Mouse (Mus musculus) heart, postnatal 14 days (tissue): ENCODE measurements around the gene Rela. TPM values are rescaled to one million over a fixed set of nuclear protein-coding genes. Genes with fewer than 3 reads are reported as not detected.

Experiments used
- DNase-seq, 2 experiments: peaks; one replicate each; pipeline ENCODE4 v3.0.0; 2021 to 2022
- intact Hi-C: fragments of 180-260 bp; cut with DNase I; formaldehyde crosslinking; loops from one replicate; pipeline ENCODE4 v1.15.1; 2025
- long read RNA-seq, 2 experiments: library from polyadenylated mRNA; stranded (forward); transcript quantifications; one replicate each; pipeline ENCODE4 v2.0.0; 2021
- total RNA-seq, 2 experiments: library from RNA; stranded (reverse); gene quantifications; 2 replicates each; pipeline ENCODE4 v1.2.3; 2021

Gene Rela
- total RNA-seq, result 10 to 100 TPM; 25.8 to 29.9 TPM
- long read RNA-seq, experiment 1, transcript Rela-201 (11 exons, 2,716 nt), result major isoform, 16 of 24 reads
- long read RNA-seq, experiment 1, partial matches to known transcripts, result 6 of 24 reads
- long read RNA-seq, experiment 1, other reads (novel, unspliced or antisense), result 1 of 24 reads
- long read RNA-seq, experiment 2, transcript Rela-201 (11 exons, 2,716 nt), result major isoform, 17 of 23 reads
- long read RNA-seq, experiment 2, partial matches to known transcripts, result 4 of 23 reads
- long read RNA-seq, experiment 2, other reads (novel, unspliced or antisense), result 0 of 23 reads

- intact Hi-C loops, result no loop called here
- DNase-seq, result peak; percentile 95 to 96
Measured at GRCm38 (mm10) chr19:5637069-5638047, at the start of gene Rela. Gene Rela, plus strand, starts transcription at chr19:5637483.

- intact Hi-C loops, result no loop called here
- no peak for DNase-seq
Measured at GRCm38 (mm10) chr19:5589159-5589558, 48.1 kb upstream of the Rela start.

GRCm38 (mm10) chr19:5591888-5592287 is 45.4 kb upstream of the Rela start:
- intact Hi-C loops, result no loop called here
- no peak for DNase-seq

- intact Hi-C loops, result no loop called here
- no peak for DNase-seq
Measured at GRCm38 (mm10) chr19:5599224-5599623, 38.1 kb upstream of the Rela start.

- DNase-seq, result peak; percentile 71 to 74
- intact Hi-C loops, result no loop called here
Measured at GRCm38 (mm10) chr19:5601752-5602541, 35.3 kb upstream of the Rela start, which contains the start of gene Rnaseh2c. Gene Rnaseh2c, plus strand, starts transcription at chr19:5601873.

- no peak for DNase-seq
- intact Hi-C loops, result no loop called here
Measured at GRCm38 (mm10) chr19:5603664-5604063, 33.6 kb upstream of the Rela start.

- intact Hi-C loops, result no loop called here
- no peak for DNase-seq
Measured at GRCm38 (mm10) chr19:5605126-5605525, 32.2 kb upstream of the Rela start.

GRCm38 (mm10) chr19:5606196-5606595 is 31.1 kb upstream of the Rela start:
- no peak for DNase-seq
- intact Hi-C loops, result no loop called here

GRCm38 (mm10) chr19:5607705-5608410 is 29.4 kb upstream of the Rela start:
- intact Hi-C loops, result no loop called here
- no peak for DNase-seq

- DNase-seq, result no peak
- intact Hi-C loops, result no loop called here
Measured at GRCm38 (mm10) chr19:5608707-5609106, 28.6 kb upstream of the Rela start.

- intact Hi-C loops, result no loop called here
- no peak for DNase-seq
Measured at GRCm38 (mm10) chr19:5609171-5609546, 28.1 kb upstream of the Rela start.

GRCm38 (mm10) chr19:5609547-5610404 is 27.5 kb upstream of the Rela start, which contains the start of gene Kat5:
Gene Kat5, minus strand, starts transcription at chr19:5610237.
- peak; percentile 89 to 93 for DNase-seq
- intact Hi-C loops, result no loop called here

GRCm38 (mm10) chr19:5611973-5612372 is 25.3 kb upstream of the Rela start:
- intact Hi-C loops, result loop anchor here (2.0 kb wide), 1 partner anchor 23 kb away; no protein-coding TSS in a partner anchor
- DNase-seq, result no peak

- DNase-seq, result no peak
- intact Hi-C loops, result loop anchor here (2.0 kb wide), 1 partner anchor 22 kb away; no protein-coding TSS in a partner anchor
Measured at GRCm38 (mm10) chr19:5612762-5613411, 24.4 kb upstream of the Rela start.

GRCm38 (mm10) chr19:5614953-5615352 is 22.3 kb upstream of the Rela start:
- intact Hi-C loops, result no loop called here
- DNase-seq, result no peak

GRCm38 (mm10) chr19:5620007-5620406 is 17.3 kb upstream of the Rela start:
- intact Hi-C loops, result no loop called here
- DNase-seq, result no peak

- intact Hi-C loops, result no loop called here
- no peak for DNase-seq
Measured at GRCm38 (mm10) chr19:5621884-5622283, 15.4 kb upstream of the Rela start.

GRCm38 (mm10) chr19:5625311-5625710 is 12.0 kb upstream of the Rela start:
- no peak for DNase-seq
- intact Hi-C loops, result no loop called here
